Mouse (Mus musculus): ENCODE data around the gene Tox3.

The Tox3 gene

DNA sequence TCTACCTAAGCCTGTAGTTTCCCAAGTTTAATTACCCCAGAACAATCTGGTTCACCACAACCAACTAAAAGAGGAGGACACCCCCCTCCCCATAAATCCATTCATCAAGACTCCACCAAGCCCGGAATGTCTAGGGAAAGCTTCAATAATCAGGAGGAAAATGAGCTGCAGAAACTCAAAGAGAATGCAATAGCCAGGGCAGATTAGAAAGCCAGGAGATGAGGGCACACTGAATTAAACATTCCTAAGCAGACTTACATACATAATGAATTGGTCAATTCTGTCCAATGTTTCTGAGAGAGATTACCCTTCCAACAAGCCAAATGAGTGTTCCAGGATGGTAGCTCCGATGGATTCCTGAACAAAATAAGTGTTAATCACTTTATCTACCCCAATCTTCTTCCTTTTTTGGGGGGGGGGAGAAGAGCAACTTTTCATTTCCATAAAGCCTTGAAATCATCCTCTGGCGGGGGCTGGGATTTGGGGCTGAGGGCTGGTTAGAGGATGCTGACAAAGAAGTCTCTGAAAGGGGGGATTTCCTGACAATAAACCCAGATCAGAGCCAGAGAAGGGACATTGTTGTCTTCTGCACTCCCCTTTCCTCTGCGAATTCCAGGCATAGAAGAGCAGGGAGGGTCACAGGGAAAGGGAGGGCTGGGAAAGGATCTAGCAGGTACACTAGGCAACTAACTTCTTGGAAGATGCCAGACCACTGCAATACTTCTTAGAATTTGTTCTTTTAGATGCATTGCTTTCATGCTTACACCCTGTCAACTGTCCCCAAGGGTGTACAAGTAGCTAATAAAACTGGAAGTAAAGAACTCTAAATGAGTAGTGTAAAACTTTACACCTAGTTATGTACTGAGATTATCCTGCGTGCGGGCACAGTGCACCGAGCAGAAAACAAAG, 17.5 kb downstream of the Tox3 start:
- DNase-seq (ENCODE audit: extremely low spot score, low spot score): no peak

DNA sequence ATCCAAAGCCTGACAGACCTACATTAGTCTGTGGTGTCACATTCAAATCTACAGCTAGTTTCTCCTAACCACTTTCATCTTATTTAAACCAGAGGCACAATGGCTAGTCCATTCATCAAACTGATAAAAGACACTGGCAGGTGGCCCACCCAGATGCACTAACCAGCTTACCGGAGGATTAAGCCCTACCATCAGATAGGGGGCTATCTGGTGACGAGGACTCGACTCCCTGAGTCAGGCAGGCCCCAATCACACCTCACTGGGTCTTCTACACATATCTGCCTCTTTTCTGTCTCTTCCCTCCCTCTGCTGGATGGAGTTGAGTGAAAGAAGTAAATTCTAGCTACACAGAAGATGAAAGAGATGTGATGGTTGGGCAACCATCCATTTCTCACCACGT, 24.3 kb downstream of the Tox3 start:
- no peak for DNase-seq (ENCODE audit: extremely low spot score, low spot score)

DNA sequence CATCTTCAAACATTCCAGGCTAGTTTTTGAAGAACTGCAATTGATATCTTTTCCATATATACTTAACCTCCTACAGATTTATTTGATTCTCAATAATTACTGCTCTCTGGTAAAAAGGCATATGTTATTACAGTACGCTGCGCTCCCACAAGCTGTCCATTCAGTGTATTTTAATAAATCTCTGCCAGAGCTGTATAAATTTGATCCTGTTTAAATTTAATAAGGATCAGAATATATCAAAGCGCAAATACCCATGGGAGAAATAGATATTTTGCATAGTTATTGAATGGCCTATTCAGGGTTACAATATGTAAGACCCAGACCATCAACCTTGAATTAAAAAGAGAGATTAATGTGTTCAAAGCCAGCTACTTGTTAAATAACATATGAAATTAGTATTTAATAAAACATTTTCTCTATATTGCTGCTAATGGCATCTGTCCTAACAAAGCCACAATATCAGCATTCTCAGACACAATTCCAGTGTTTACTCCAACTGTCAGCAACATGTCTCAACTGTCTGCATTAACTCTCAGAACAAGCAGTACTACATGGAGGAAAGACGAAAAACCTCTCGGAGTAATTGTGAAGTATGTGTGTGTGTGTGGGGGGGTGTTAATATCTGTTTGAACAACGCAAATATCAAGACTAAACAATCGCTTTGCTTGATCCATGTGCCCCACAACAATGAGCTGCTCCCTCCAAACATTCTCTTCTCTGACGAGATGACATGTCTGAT, 25.3 kb downstream of the Tox3 start:
- DNase-seq (ENCODE audit: extremely low spot score, low spot score): no peak

DNA sequence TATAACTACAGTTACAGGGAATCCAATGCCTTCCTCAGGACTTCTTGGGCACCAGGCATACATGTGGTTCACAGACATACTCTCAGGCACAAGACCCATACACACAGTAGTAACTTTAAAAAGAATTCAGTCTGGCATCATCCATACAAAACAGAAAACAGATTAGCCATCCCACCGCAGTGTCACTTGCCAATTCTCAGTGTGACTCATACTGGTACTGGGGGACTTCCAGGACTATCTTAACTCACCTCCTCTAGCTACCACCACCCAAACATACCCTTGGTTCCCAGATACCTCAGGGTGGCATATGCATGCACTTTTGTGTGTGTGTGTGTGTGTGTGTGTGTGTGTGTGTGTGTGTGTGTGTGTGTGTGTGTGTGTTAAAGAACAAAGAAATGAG, 26.9 kb downstream of the Tox3 start:
- no peak for DNase-seq (ENCODE audit: extremely low spot score, low spot score)

DNA sequence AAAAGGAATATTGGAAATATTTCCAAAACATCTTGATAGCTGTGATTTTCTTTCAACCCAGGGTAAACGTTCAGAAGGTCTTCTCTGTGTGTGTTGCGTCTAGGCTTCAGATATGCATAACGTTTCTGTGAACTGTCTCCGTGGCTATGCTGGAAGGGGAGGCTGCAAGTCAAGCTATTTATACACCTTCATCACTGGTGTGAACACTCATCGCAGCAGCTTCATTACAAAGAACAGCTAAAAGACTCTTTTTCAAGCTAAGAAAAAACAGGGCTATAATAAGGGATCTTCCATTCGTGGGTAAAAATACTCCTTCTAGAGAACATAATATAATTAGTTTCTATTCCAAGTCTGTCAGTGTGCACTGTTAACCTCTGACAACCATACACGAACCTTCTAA, 33.8 kb downstream of the Tox3 start:
- no peak for DNase-seq (ENCODE audit: extremely low spot score, low spot score)

DNA sequence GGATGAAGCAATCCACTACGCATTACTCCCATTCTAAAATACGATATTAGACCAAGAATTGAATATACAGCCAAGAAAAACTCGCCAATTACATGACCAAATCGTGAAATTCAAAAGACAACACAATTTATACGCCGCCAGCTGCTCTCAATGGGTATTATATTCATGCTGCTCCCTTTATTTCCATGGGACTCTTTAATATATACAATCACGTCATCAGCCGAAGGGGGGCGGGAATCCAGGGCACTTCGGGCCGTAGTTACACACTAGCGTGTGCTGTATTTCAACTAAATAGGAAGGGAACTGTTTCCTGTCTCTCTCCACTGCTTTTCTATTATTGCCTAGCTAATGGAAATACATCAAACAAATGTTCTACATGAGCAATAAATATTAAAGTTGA, 45.2 kb downstream of the Tox3 start:
- no peak for DNase-seq (ENCODE audit: extremely low spot score, low spot score)

DNA sequence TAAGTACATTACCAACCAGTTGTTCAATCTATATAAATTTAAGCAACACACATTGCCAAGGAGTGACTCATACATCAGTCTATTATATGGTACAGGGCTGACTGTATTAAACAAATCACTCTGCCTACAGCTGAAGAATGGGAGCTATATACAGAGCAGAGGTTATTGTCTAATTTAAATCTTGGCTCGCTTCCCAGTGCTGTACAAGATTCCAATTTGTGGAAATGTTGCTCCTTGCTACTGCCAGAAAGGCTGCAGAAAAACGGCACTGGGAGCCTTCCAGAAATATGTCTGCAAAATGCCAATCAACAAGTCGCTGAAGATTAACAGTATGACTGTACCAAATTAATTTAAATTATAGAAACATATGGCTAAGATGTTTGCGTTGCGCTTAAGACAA, 45.9 kb downstream of the Tox3 start:
- no peak for DNase-seq (ENCODE audit: extremely low spot score, low spot score)

DNA sequence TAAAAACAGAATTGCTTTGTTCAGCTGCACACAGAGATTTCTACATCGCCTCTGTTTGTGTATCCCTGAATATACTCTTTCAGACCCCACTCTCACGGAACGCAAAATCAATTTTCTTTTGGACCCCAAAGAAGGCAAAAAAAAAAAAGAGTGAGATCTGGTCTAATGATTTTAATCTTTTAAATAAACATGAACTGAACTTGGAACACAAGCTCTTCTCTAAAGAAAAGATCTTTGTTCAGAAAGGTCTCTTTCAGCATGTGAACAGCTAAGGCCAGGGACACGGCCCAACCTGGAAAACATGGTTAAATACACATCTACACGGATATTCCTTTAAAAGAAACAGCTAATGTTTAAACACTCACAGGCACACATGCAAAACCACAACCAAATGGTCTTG, 46.6 kb downstream of the Tox3 start:
- DNase-seq (ENCODE audit: extremely low spot score, low spot score): no peak

DNA sequence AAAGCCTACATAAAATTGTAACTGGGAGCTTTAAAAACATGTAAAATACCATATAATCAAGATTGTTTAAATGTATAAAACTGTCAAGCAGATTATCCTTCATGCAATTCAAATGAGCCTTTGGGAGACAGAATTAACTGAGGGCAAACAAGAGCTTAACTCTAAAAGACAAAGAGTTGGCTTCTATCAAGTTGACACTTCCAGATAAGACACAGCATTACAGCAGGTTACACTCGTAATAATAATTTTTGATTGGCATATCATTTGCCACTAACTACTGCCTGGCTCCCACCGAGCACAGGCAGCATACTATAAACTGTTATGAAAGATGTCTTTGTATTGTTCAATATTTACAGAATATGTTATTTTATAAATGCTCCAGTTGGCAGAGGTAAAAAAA, 47.2 kb downstream of the Tox3 start:
- DNase-seq (ENCODE audit: extremely low spot score, low spot score): no peak

DNA sequence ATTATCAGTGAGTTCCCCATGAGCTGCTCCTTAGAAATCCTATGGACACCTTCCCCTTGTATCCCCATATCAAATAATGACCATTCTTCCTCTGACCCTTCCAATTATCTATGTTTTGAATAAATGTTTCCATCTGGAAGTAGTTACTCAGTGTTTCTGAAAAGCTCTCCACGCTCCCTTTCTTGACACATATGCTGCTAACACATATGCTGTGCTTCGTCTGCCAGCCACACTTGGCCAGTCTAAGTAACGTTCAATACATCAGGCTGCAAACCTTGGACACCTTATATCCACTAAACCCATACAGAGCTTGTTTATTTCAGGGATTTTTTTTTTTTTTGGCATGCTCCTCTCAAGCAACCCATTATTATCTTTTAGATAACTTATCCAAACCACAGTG, 54.1 kb downstream of the Tox3 start:
- DNase-seq (ENCODE audit: extremely low spot score, low spot score): no peak

DNA sequence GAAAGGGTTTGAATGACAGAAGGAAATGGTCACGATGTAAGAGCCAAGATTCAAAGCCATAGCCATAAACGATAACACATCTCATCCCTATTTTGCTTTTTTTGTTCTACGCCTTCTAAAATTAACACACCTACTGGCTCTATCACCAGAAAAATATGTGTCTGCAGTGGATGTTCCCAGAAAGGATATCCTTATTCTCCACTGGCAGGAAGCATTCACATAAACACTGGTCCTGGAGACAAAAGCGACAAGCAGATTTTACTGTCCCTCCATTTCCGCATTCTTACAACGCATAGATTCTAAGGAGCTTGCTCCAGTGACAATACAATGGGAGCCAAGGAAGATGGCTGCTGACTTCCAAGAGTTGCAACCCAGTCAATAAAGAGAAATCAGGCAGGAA, 57.3 kb downstream of the Tox3 start:
- no peak for DNase-seq (ENCODE audit: extremely low spot score, low spot score)

DNA sequence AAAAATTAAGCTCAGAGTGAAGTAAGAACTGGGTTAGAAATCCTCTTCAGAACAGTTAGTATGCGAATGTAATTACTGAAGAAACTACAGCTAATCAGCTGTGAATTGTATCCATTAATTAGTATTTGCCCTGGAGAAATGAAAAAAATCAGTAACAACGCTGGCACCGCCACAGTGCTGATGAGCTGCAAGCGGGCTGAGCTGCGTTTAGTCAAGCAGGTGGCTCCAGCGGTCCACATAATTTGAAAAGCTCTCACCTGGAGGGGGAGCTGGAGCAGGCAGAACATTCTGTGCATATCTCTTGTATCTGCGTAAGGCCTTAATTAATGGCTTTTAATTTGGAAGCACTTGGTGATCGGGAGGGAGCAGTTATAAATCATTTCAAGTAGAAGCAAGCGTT, 71.4 kb downstream of the Tox3 start:
- no peak for DNase-seq (ENCODE audit: extremely low spot score, low spot score)

DNA sequence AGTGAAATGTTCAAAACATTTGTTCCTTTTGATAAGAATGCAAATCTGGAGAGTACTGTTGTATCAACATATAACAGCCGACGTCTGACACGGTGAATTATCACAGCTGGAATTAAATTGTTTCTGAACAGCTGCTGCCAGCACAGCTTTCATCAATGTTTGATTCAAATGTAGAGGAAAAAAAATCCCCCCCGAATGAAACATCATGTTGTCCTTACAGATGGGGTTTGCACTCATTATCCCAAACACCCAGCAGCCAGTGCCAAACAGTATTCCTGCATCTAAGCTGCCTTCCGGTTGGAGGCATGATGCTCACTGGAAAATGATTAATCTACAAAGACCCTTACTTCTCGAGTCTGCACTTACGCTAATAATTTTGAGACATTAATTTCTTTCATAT, 75.0 kb downstream of the Tox3 start:
- DNase-seq (ENCODE audit: extremely low spot score, low spot score): no peak

DNA sequence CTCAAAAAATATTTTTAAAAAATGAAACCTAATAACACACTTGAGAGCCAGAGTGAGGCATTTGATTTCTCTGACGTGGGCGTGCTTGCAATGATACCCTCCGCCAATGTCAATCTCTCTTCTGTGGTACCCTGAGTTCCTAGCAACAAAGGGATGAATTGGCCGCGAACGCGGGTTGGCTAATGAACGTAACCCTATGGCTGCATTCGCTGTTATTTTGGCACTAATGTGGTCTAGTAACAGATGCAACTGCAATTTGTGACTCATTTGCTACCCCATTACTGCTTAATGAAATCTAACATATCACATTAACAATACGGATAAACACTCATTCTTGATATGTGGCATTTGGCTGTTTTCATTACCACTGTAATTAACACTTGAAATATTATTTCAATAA, 76.2 kb downstream of the Tox3 start:
- no peak for DNase-seq (ENCODE audit: extremely low spot score, low spot score)

DNA sequence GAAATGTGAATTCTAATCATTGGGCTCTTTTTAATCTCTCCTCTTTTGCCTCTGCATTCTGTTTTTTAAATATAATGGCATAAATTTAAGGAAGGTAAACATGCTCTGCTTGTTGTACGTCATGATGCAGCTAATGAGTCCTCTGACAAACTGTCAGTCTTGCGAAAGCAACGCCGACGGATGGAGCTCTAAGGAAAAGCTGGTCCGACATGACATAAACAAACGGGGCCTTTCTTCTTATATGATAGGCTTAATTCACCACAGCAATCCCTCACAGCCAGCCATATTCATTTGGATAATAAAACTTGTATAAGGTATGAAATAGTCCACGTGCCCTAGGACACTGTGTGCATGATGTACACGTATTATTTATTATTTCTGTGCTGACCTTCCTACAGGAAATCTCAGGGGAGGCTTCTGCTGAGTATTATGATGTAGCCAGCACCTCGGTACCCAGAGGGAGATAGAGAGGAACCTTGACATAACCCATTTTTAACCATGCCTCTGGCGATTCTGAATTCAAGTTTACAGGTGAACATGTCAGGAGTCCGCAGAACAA, 80.4 kb downstream of the Tox3 start:
- DNase-seq (ENCODE audit: extremely low spot score, low spot score): no peak

DNA sequence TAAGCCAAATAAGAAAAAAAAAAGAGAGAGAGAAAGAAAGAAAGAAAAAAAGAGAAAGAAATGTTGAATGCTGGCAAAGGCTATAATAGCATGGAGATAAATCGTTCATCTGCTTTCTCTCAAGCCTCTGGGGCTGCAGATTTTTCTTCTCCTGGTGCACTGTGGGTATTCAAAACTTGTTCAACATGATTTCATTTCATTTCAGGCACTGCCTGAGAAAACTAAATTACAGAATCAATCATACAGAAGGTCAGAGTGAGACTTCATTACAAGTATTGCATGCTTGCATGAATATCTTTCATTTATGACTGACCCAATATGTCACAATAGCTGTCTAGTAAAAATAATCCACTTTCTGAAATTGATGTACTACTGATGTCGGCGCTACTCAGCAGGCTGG, 81.2 kb downstream of the Tox3 start:
- no peak for DNase-seq (ENCODE audit: extremely low spot score, low spot score)

DNA sequence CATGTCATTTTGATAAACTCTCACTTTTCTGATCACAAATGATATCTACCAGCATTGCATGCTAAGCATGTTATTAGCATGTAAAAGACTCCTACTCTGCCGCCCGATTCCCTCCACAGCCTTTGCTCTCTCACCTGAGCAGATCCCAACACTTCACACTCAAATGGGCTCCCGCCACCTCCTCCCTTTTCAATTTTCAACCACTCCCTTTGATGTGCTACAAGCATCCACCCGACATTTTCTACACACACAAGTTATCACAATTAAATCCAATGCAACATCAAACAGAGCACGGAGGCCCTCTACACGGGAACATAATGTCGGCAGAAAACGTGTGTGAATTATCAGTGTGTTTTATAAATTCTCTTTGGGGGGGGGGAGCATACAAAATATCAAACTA, 81.9 kb downstream of the Tox3 start:
- no peak for DNase-seq (ENCODE audit: extremely low spot score, low spot score)

DNA sequence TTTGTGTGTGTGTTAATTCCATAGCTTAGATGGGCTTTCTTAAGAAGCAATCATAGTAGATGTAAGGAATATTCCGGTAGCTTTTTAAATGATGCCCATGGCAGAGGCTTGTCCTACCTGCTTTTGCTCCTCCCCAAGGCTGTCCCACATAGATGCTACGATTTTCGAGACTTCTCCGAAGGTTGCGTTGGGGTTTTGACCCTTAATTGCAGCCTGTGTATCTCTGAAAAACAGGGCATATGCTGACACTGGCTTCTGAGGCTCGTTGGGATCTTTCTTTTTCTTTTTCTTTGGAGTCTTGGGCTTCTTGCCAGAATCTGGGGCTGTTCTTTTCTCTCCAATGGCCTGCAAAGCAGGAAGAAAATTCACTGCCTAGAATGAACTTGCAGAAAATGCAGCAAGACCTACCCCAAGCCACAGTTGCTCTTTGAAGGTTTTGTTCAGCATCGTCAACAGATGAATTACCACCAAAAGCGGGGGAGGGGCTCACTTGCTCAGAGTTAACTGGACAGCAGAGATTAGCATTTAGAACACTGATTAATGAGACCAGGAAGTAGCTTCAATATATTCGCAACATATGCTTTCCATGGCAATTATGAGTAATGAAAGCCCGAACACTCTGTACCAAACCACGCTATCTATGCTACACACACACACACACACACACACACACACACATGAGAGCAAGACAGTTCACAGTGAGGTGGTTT, 93.8 kb downstream of the Tox3 start:
- DNase-seq (ENCODE audit: extremely low spot score, low spot score): no peak

DNA sequence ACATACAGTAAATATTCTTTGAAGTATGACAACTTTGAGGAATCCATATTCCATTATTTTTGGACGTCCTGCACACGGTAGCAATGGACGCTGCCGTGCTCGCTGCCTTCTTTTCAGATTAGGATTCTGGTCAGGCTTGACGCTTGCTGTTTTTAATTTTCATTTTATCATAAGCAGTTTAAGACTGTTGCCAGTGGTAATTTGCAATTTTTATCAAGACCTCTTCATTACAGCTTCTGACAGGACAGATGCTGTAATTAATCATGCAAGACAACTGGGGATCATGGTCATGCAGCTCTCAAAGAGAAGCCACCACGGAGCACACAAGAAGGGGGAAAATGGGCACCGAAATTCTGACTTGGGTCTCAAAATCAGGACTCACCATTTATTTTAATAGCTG, 101.8 kb downstream of the Tox3 start:
- DNase-seq (ENCODE audit: extremely low spot score, low spot score): no peak

DNA sequence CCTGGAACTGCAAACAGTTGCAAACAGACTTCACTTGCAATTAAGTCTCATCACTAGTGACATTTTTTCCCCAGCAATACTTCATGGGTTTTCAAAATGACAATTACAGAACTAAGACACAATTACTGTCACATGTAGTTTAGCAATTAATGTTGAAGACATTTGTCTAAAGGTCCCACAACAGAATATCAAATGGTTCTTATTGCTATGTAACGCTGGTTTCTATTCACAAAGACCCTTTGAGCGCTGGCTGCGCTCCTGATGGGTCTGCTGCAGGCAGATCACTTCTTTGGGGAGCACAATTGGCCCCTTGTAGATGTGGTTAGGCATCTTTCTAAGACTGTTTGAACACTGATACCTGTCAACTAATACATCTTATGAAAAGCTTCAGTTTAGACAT, 102.3 kb downstream of the Tox3 start:
- no peak for DNase-seq (ENCODE audit: extremely low spot score, low spot score)

DNA sequence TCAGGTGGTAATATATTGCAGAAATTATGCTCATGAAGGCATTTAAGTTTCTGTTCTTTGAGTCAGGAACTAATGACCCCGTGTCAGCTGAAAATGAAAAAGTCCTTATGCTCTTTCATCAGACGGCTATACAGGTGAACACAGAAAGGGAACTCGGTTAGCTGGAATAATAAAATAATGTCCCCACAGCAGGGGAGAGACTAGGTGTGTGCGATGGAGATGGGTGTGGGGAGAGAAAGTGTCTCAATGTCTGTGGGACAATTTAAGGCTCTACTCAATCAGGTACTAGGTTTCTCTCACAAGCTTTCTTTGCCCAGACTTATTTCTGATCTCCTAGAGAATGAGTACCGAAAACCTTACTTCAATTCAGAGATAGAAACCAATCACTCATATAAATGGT, 103.0 kb downstream of the Tox3 start:
- DNase-seq (ENCODE audit: extremely low spot score, low spot score): no peak
